In genomic region chr2:59854363-59854762, GRCm38 (mm10) we compare ENCODE assay signal across 16 mouse cellular contexts. TPM values are rescaled to one million over a fixed set of nuclear protein-coding genes. Genes with fewer than 3 reads are reported as not detected.
A peak's percentile ranks its signal among the peaks of the same experiment; 100 is the strongest.
DNase-seq lines count a peak whose midpoint lies in the region; ATAC-seq lines count a peak whose summit lies in the region.
"Had no signal": no experiment of that assay in that cellular context is flagged by ENCODE, and none has a peak within 500 bp of the region (broad histone marks: within the 10 kb centered on the region; RNA-seq: fewer than 3 reads in every experiment).

No protein-coding gene starts in this region.

- no peak for DNase-seq in cerebellum, postnatal 4 days (ENCODE audit: low spot score in 2 of 2)
- DNase-seq in frontal cortex, postnatal 25 days (ENCODE audit: low spot score in 2 of 2), result no peak
- peak; percentile 46 for DNase-seq in cerebellum, adult 9-10 months
- peak; percentile 36 to 38 for DNase-seq in cerebellum, postnatal 36 days
- DNase-seq in adrenal gland, postnatal 25 days, result no peak
- DNase-seq: adrenal gland, postnatal 14 days; B cell, adult 2 months; embryo, embryonic 11 days; gastrocnemius, postnatal 10 days; heart, adult 18-20 months; kidney, adult 18-20 months had no signal

- ATAC-seq in cerebellum, adult (ENCODE audit: insufficient number of reproducible peaks, low FRiP score, low TSS enrichment), result peak; percentile 21; the same call in 1 of the 2 replicates
- peak; percentile 82 for ATAC-seq in frontal cortex, adult (ENCODE audit: low TSS enrichment)
- ATAC-seq: CD4-positive, CD25-positive, alpha-beta regulatory T cell, adult 4 months; forebrain, embryonic 14.5 days; intestine, embryonic 15.5 days had no signal

RNA-seq across cellular contexts. Expression of gene Wdsub1, which starts 28.0 kb away (rescaled TPM):
- 20.1 and 20.6 TPM in 2 replicates for total RNA-seq in adrenal gland, postnatal 25 days (2021)

Comparison
In these comparisons a context has a peak if more than half of its experiments do, and no peak if none do; other contexts are left out.
1. DNase-seq: peak in cerebellum, adult 9-10 months (single experiment) and cerebellum, postnatal 36 days (2 of 2); none in cerebellum, postnatal 4 days (0 of 2), frontal cortex, postnatal 25 days (0 of 2) and adrenal gland, postnatal 25 days (single experiment).